ENCODE assay signal across 8 mouse cellular contexts in the genomic region with DNA sequence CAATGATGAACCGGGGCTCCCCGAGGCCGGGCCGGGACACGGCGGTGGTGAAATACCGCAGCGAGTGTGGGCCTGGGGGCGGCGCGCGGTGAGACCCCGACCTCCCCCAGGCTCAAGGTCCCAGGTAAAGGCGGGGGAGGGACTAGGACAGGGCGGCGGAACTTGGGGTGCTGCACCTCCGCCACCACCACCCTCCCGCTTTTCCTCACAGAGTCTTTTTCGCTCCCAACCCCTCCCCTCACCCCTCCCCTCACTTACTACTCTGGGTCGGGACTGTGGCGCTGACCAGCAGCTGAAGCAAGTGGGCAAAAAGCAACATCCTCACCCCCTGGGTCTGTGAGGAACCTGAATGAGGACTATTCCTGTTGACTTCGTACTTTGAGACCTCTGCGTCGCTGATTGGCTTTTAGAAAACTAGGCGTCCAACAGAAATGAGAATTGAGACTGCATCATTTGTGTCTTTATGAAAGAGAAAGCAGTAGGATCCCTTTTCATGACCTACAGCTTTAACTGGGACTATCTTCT. TPM values are rescaled to one million over a fixed set of nuclear protein-coding genes. Genes with fewer than 3 reads are reported as not detected.
A peak's percentile ranks its signal among the peaks of the same experiment; 100 is the strongest.
DNase-seq lines count a peak whose midpoint lies in the region; ATAC-seq and TF ChIP-seq lines count a peak whose summit lies in the region.
"Not testable (repeated sequence)": the region's sequence is repeated elsewhere in the genome, so short reads cannot be mapped to it uniquely, and the experiment has no call there.

A gene (minus strand): TSS at position 505 of the 525 bp plus-strand sequence.

- 4% methylated on average over 25 of the region's 25 CpGs for WGBS in bone marrow, adult 2 months
- under 1% methylated on average over 20 of the region's 25 CpGs for WGBS in forebrain, embryonic 14.5 days
- WGBS in liver, embryonic 16.5 days (ENCODE audit: insufficient replicate concordance), result 2% methylated on average over 25 of the region's 25 CpGs
- WGBS in stomach, embryonic 16.5 days, result 2% methylated on average over 25 of the region's 25 CpGs

- not testable (repeated sequence) for H3K27me3 ChIP-seq in forebrain, embryonic 14.5 days (replicated peaks; ENCODE audit: control insufficient read depth, insufficient read depth, low read length); liver, embryonic 16.5 days (ENCODE audit: control insufficient read depth, insufficient read depth, low read depth, low read length); stomach, embryonic 16.5 days (ENCODE audit: control insufficient read depth, insufficient read depth, low read length)

- not testable (repeated sequence) for H3K36me3 ChIP-seq in forebrain, embryonic 14.5 days (ENCODE audit: control insufficient read depth, insufficient read depth, low read length); liver, embryonic 16.5 days (ENCODE audit: control insufficient read depth, insufficient read depth); stomach, embryonic 16.5 days (ENCODE audit: control insufficient read depth, insufficient read depth, low read length)

- H3K9ac ChIP-seq in forebrain, embryonic 14.5 days (ENCODE audit: low read length), result peak within 1 kb of the TSS; percentile 58
- peak within 1 kb of the TSS; percentile 80 for H3K9ac ChIP-seq in liver, embryonic 16.5 days (ENCODE audit: low read depth, low read length)
- H3K9ac ChIP-seq in stomach, embryonic 16.5 days (ENCODE audit: low read length), result peak within 1 kb of the TSS; percentile 63

- peak within 1 kb of the TSS; percentile 74 for H3K4me2 ChIP-seq in forebrain, embryonic 14.5 days (ENCODE audit: low read length)
- H3K4me2 ChIP-seq in liver, embryonic 16.5 days (ENCODE audit: low read depth, low read length), result peak within 1 kb of the TSS; percentile 51
- H3K4me2 ChIP-seq in stomach, embryonic 16.5 days (ENCODE audit: low read depth, low read length), result peak within 1 kb of the TSS; percentile 85

- not testable (repeated sequence) for H3K4me1 ChIP-seq in bone marrow, adult 2 months (ENCODE audit: control insufficient read depth, insufficient read depth, low read length); forebrain, embryonic 14.5 days (ENCODE audit: control insufficient read depth, insufficient read depth, low read length); stomach, embryonic 16.5 days (ENCODE audit: control insufficient read depth, insufficient read depth, low read length)
- peaks cover 18% of the 10 kb centered on the region for H3K4me1 ChIP-seq in liver, embryonic 16.5 days (ENCODE audit: control insufficient read depth, low read depth, low read length)

- TF ChIP-seq CTCF in bone marrow, adult 2 months (IDR thresholded peaks at IDR 0.05; ENCODE audit: control insufficient read depth, insufficient read depth, low read length), result not testable (repeated sequence)

- peak; percentile 31 for DNase-seq in forebrain, embryonic 14.5 days (ENCODE audit: low spot score)
- peak; percentile 43 for DNase-seq in heart, postnatal 25 days (ENCODE audit: low spot score)
- peak; percentile 83 for DNase-seq in kidney, postnatal 14 days
- DNase-seq in naive thymus-derived CD4-positive, alpha-beta T cell, adult 2 months (ENCODE audit: low read depth), result peak; percentile 84

- intact Hi-C loops in heart, postnatal 25 days (cut with DNase I), result not testable (repeated sequence)

- peak within 1 kb of the TSS; percentile 91 for H3K27ac ChIP-seq in bone marrow, adult 2 months (ENCODE audit: control insufficient read depth, insufficient read depth, low read depth, low read length, poor library complexity)
- H3K27ac ChIP-seq in forebrain, embryonic 14.5 days (ENCODE audit: low read depth, low read length); stomach, embryonic 16.5 days (ENCODE audit: low read length): not testable (repeated sequence)
- peak within 1 kb of the TSS; percentile 80 for H3K27ac ChIP-seq in liver, embryonic 16.5 days (ENCODE audit: low read length)

- ATAC-seq in CD4-positive, CD25-positive, alpha-beta regulatory T cell, adult 4 months, result peak; percentile 87
- peak; percentile 25 for ATAC-seq in forebrain, embryonic 14.5 days
- ATAC-seq in liver, embryonic 16.5 days (ENCODE audit: low read depth), result peak; percentile 45
- ATAC-seq in stomach, embryonic 16.5 days (ENCODE audit: insufficient read depth, low FRiP score), result peak; percentile 34; the same call in 1 of the 2 replicates

- TF ChIP-seq POLR2A in bone marrow, adult 2 months (IDR thresholded peaks at IDR 0.05; ENCODE audit: borderline replicate concordance, control insufficient read depth, low read depth, low read length), result peak; percentile 52

- not testable (repeated sequence) for H3K9me3 ChIP-seq in forebrain, embryonic 14.5 days (replicated peaks; ENCODE audit: control insufficient read depth, low read length); liver, embryonic 16.5 days (replicated peaks; ENCODE audit: control insufficient read depth, low read length); stomach, embryonic 16.5 days (replicated peaks; ENCODE audit: control insufficient read depth, low read length)

- peak within 1 kb of the TSS; percentile 88 for H3K4me3 ChIP-seq in bone marrow, adult 2 months (replicated peaks; ENCODE audit: control insufficient read depth, low read depth, low read length)
- peak within 1 kb of the TSS; percentile 38 for H3K4me3 ChIP-seq in forebrain, embryonic 14.5 days (ENCODE audit: low read depth, low read length)
- H3K4me3 ChIP-seq in liver, embryonic 16.5 days (ENCODE audit: low read depth, low read length), result peak within 1 kb of the TSS; percentile 72
- H3K4me3 ChIP-seq in stomach, embryonic 16.5 days (replicated peaks; ENCODE audit: low read length), result peak within 1 kb of the TSS; percentile 56

RNA-seq across cellular contexts. Expression of the gene that starts here (rescaled TPM):
- 1,000 to 10,000 TPM in 1 of 2 experiments, 100 to 1,000 TPM in 1; 829 to 1,151 TPM for polyA plus RNA-seq in CD4-positive, CD25-positive, alpha-beta regulatory T cell, adult 4 months (2017; shearing (Covaris generic))
- polyA plus RNA-seq in bone marrow, adult 2 months (2011; ENCODE audit: insufficient read depth, insufficient read length, low replicate concordance, missing spikeins), result 60.1 and 94.6 TPM in 2 replicates
- 4.5 and 5.6 TPM in 2 replicates for polyA plus RNA-seq in forebrain, embryonic 14.5 days (2014; fragmentation: Nextera tagmentation; extraction: Ambion mirVana)
- total RNA-seq in heart, postnatal 25 days (2021), result 10 to 100 TPM; 20.2 to 25.6 TPM
- 69.6 and 73.5 TPM in 2 replicates for polyA plus RNA-seq in liver, embryonic 16.5 days (2015; fragmentation: Nextera tagmentation; extraction: Ambion mirVana)
- polyA plus RNA-seq in stomach, embryonic 16.5 days (2015; fragmentation: Nextera tagmentation; extraction: Ambion mirVana), result 16.9 and 17.5 TPM in 2 replicates

Comparison
In these comparisons a context has a peak if more than half of its experiments do, and no peak if none do; other contexts are left out.
1. ATAC-seq: peak in every context shown above with its lines; median percentile 87 in CD4-positive, CD25-positive, alpha-beta regulatory T cell, adult 4 months; 45 in liver, embryonic 16.5 days; 34 in stomach, embryonic 16.5 days; 25 in forebrain, embryonic 14.5 days.
2. H3K4me3 ChIP-seq: peak in every context shown above with its lines; median percentile 88 in bone marrow, adult 2 months; 72 in liver, embryonic 16.5 days; 56 in stomach, embryonic 16.5 days; 38 in forebrain, embryonic 14.5 days.
3. DNase-seq: peak in every context shown above with its lines; median percentile 84 in naive thymus-derived CD4-positive, alpha-beta T cell, adult 2 months; 83 in kidney, postnatal 14 days; 43 in heart, postnatal 25 days; 31 in forebrain, embryonic 14.5 days.